Mouse (Mus musculus): ENCODE data around the gene Rln3.

The Rln3 gene

DNA sequence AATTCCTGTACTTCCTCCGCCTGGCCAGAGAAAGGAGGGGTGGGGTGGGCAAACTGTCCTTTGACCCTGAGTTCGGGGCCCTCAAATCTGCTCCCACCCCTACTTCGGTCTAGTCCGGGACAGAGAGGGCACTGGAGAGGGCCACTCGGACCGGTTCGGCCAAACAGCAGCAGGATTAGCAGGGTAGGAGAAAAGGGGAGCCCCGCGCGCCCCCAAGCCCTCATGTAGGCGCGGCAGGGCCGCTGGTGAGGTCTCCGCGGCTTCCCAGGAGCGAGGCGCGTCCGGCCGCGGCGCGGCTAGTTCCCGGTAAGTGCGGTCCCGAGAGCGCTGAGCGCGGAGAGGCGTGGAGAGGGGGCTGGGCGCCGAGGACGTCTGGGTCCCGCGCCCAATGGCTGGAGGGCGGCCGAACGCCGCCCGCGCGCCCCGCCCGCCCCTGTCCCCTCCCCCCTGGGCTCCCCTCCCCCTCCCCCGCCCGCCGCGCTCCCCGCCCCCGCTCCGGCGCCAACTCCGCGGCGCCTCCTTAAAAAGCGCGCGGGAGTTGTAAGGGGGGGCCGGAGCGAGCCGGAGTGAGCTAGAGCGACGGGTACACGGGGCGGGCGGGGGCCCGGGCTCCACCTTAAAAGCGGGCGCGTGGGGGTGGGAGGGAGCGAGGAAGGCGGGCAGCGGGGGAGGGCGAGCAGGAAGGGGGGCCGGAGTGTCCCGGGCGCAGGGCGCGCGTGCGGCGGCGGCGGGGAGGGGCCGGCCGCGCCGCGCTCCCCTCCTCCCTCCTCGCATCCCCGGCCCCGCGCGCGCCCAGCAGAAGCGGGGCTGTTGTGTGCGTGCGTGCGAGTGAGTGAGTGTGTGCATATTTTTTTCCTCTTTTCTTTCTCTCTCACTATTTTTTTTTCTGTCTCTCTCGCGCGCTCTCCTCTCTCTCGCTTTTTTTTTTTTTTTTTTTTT lies 48.0 kb downstream of the Rln3 start:
- DNase-seq (ENCODE audit: low spot score), result peak; percentile 59

DNA sequence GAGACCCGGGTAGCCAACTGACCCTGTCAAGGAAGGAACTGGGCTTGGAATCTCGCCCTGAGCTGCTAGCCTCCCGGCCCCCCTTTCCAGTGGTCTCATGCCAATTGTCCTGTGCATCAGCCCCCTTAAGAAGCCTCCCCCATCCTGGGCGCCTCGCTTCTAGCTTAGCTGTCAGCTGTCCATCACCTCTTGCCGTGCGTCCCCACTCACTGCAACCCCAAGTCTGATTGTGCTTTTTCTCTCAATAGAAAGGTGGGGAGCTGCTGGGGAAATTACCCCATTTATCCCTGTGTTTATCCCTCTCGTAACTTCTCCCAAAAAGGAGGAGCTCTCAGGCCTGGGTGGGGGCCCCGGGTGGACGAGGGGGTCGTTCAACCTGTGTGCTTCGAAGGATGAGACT lies 48.8 kb downstream of the Rln3 start:
- DNase-seq (ENCODE audit: low spot score), result no peak

DNA sequence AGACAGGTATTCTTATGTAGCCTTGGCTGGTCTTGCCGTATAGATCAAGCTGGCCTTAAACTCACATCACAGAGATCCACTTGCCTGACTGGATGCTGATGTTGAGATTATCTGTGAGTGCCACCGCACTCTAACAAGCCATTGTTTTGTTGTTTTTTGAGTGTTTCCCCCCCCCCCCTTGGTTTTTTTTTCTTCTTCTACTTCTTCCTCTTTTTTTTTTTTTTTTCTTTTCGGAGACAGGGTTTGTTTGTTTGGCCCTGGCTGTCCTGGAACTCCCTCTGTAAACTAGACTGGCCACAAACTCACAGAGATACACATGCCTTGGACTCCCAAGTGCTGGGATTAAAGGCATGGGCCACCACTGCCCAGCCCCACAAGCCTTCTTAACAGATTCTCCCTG lies 50.8 kb downstream of the Rln3 start:
- DNase-seq (ENCODE audit: low spot score), result no peak

Data from T-cell, adult 2 months (primary cell).